In genomic region chr2:163130837-163131236, GRCm38 (mm10) we compare ENCODE assay signal across 26 mouse cellular contexts. TPM values are rescaled to one million over a fixed set of nuclear protein-coding genes. Genes with fewer than 3 reads are reported as not detected.
DNase-seq lines count a peak whose midpoint lies in the region; ATAC-seq and TF ChIP-seq lines count a peak whose summit lies in the region.
"Had no signal": no experiment of that assay in that cellular context is flagged by ENCODE, and none has a peak within 500 bp of the region (broad histone marks: within the 10 kb centered on the region; RNA-seq: fewer than 3 reads in every experiment).

No protein-coding gene starts in this region.

- intact Hi-C loops in left cerebral cortex, adult 2 months (cut with DNase I), result loop anchor here (5.0 kb wide), 1 partner anchor 111 kb away; no protein-coding TSS in a partner anchor

- WGBS in forebrain, embryonic 12.5 days, result 80% methylated on average over 5 of the region's 5 CpGs

- H3K4me1 ChIP-seq in forebrain, embryonic 12.5 days, result no peaks in the 10 kb centered on the region
- H3K4me1 ChIP-seq: embryonic facial prominence, embryonic 10.5 days; embryonic facial prominence, embryonic 12.5 days had no signal

- H3K27me3 ChIP-seq in forebrain, embryonic 12.5 days, result no peaks in the 10 kb centered on the region
- H3K27me3 ChIP-seq: embryonic facial prominence, embryonic 12.5 days had no signal

- peak; percentile 45 for DNase-seq in CD4-positive helper T cell, adult 2 months (ENCODE audit: low read depth, low spot score)
- DNase-seq in induced T-regulatory cell, adult 2 months (ENCODE audit: low read depth), result peak; percentile 37
- DNase-seq in left cerebral cortex, adult 2 months (ENCODE audit: extremely low spot score in 1 of 2, low spot score in 2 of 2), result no peak
- DNase-seq in spleen, postnatal 14 days (ENCODE audit: low spot score in 2 of 2), result no peak
- DNase-seq in heart, adult 8-10 months (ENCODE audit: low spot score), result no peak
- DNase-seq: adrenal gland, adult 8-10 months; adrenal gland, postnatal 14 days; adrenal gland, postnatal 36 days; B cell, adult 2 months; cerebellum, adult 11-12 months; cerebellum, adult 2 months; cerebellum, adult 9-10 months; cerebellum, postnatal 10 days; cerebellum, postnatal 25 days had no signal

- peak; percentile 72 for ATAC-seq in CD4-positive, CD25-positive, alpha-beta regulatory T cell, adult 4 months
- ATAC-seq in forebrain, embryonic 12.5 days (ENCODE audit: low FRiP score), result no peak
- ATAC-seq: forebrain, embryonic 14.5 days; forebrain, embryonic 16.5 days had no signal

- H3K27ac ChIP-seq in left cerebral cortex, adult 2 months, result no peak overlapping the region
- H3K27ac ChIP-seq in forebrain, embryonic 12.5 days, result no peak overlapping the region
- H3K27ac ChIP-seq: embryonic facial prominence, embryonic 10.5 days; embryonic facial prominence, embryonic 12.5 days had no signal

- no peak overlapping the region for H3K4me3 ChIP-seq in left cerebral cortex, adult 2 months
- H3K4me3 ChIP-seq in forebrain, embryonic 12.5 days (replicated peaks), result no peak overlapping the region
- H3K4me3 ChIP-seq: embryonic facial prominence, embryonic 10.5 days; embryonic facial prominence, embryonic 12.5 days had no signal

- no peak for TF ChIP-seq CTCF in left cerebral cortex, adult 2 months (IDR thresholded peaks at IDR 0.05)

- 0 out of 2 replicates have a peak, but pooled peaks cover 3% of the 10 kb centered on the region for H3K9me3 ChIP-seq in forebrain, embryonic 12.5 days

- no peak overlapping the region for H3K9ac ChIP-seq in forebrain, embryonic 12.5 days
- H3K9ac ChIP-seq: embryonic facial prominence, embryonic 12.5 days had no signal

- H3K36me3 ChIP-seq in forebrain, embryonic 12.5 days (replicated peaks), result no peaks in the 10 kb centered on the region
- H3K36me3 ChIP-seq: embryonic facial prominence, embryonic 10.5 days; embryonic facial prominence, embryonic 12.5 days had no signal

- H3K4me2 ChIP-seq in forebrain, embryonic 12.5 days, result no peak overlapping the region
- H3K4me2 ChIP-seq: embryonic facial prominence, embryonic 12.5 days had no signal

RNA-seq across cellular contexts. Expression of gene Gtsf1l, which starts 43.2 kb away (rescaled TPM):
- polyA plus RNA-seq in CD4-positive, CD25-positive, alpha-beta regulatory T cell, adult 4 months (2017; shearing (Covaris generic)), result not detected
- total RNA-seq in left cerebral cortex, adult 2 months (2021), result not detected
- total RNA-seq in heart, adult 8-10 months (2022), result not detected
- polyA plus RNA-seq in forebrain, embryonic 12.5 days (2016; fragmentation: Nextera tagmentation; extraction: Ambion mirVana), result not detected in 2 replicates
- total RNA-seq: adrenal gland, adult 18-20 months; adrenal gland, adult 8-10 months; adrenal gland, postnatal 14 days; adrenal gland, postnatal 36 days; MEL had no signal
- polyA plus RNA-seq: cerebellum, adult 2 months; cortical plate, adult 2 months; embryonic facial prominence, embryonic 10.5 days; embryonic facial prominence, embryonic 12.5 days; embryonic facial prominence, embryonic 14.5 days; forebrain, embryonic 11.5 days; forebrain, embryonic 16.5 days; frontal cortex, adult 2 months had no signal

Comparison
In these comparisons a context has a peak if more than half of its experiments do, and no peak if none do; other contexts are left out.
1. DNase-seq: peak in CD4-positive helper T cell, adult 2 months (single experiment) and induced T-regulatory cell, adult 2 months (single experiment); none in left cerebral cortex, adult 2 months (0 of 2), spleen, postnatal 14 days (0 of 2) and heart, adult 8-10 months (single experiment).